In the genomic region with DNA sequence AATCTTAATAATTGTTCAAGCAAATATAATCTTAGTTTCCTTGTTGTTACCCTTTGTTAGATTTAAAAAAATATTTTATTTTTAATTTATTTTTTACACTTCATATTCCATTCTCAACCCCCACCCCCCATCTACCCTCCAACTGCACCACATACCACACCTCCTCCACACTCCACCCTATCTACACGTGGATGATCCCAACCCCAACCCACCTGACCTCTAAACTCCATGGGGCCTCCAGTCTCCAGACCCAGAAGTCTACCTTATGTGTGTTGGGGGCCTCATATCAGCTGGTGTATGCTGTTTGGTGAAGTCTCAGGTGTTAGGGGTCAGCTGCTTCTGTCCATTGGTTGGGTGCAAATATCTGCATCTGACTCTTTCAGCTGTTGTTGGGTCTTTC, we compare ENCODE assay signal across 29 mouse cellular contexts.
"Had no signal": no experiment of that assay in that cellular context is flagged by ENCODE, and none has a peak within 500 bp of the region (broad histone marks: within the 10 kb centered on the region; RNA-seq: fewer than 3 reads in every experiment).

No protein-coding gene starts in this region.

- H3K9me3 ChIP-seq: limb, embryonic 10.5 days; limb, embryonic 12.5 days; limb, embryonic 13.5 days; limb, embryonic 15.5 days; liver, embryonic 12.5 days; liver, embryonic 13.5 days; liver, embryonic 15.5 days; lung, embryonic 15.5 days; megakaryocyte, embryonic 14.5 days; midbrain, embryonic 10.5 days; midbrain, embryonic 15.5 days; neural tube, embryonic 12.5 days had no signal

- H3K27ac ChIP-seq: left cerebral cortex, adult 2 months; limb, embryonic 10.5 days; limb, embryonic 12.5 days; limb, embryonic 13.5 days; limb, embryonic 15.5 days; liver, embryonic 12.5 days; liver, embryonic 13.5 days; liver, embryonic 14.5 days; liver, embryonic 15.5 days; lung, embryonic 15.5 days; macrophage; midbrain, embryonic 10.5 days; midbrain, embryonic 15.5 days; neural tube, embryonic 12.5 days had no signal

- ATAC-seq: liver, embryonic 12.5 days; liver, postnatal 0 days; lung, postnatal 0 days; midbrain, embryonic 15.5 days had no signal

- DNase-seq: layer of hippocampus, postnatal 36 days; left cerebral cortex, postnatal 4 days; liver; liver, embryonic 13.5 days; liver, postnatal 0 days; lung, adult 18-20 months; lung, adult 2 months; lung, embryonic 14.5 days; lung, postnatal 10 days; lung, postnatal 14 days; lung, postnatal 36 days; lung, postnatal 4 days had no signal

- H3K27me3 ChIP-seq: limb, embryonic 12.5 days; limb, embryonic 13.5 days; limb, embryonic 15.5 days; liver, embryonic 12.5 days; liver, embryonic 13.5 days; liver, embryonic 15.5 days; lung, embryonic 15.5 days; megakaryocyte, embryonic 14.5 days; midbrain, embryonic 15.5 days; neural tube, embryonic 12.5 days had no signal

- H3K4me2 ChIP-seq: limb, embryonic 12.5 days; limb, embryonic 13.5 days; limb, embryonic 15.5 days; liver, embryonic 11.5 days; liver, embryonic 12.5 days; liver, embryonic 13.5 days; liver, embryonic 15.5 days; lung, embryonic 14.5 days; lung, embryonic 15.5 days; midbrain, embryonic 15.5 days; neural tube, embryonic 12.5 days had no signal

- H3K4me1 ChIP-seq: limb, embryonic 10.5 days; limb, embryonic 12.5 days; limb, embryonic 13.5 days; limb, embryonic 15.5 days; liver, embryonic 12.5 days; liver, embryonic 13.5 days; liver, embryonic 15.5 days; lung, embryonic 15.5 days; megakaryocyte, embryonic 14.5 days; midbrain, embryonic 10.5 days; midbrain, embryonic 15.5 days; neural tube, embryonic 12.5 days had no signal

- H3K9ac ChIP-seq: limb, embryonic 12.5 days; limb, embryonic 13.5 days; limb, embryonic 15.5 days; liver, embryonic 12.5 days; liver, embryonic 13.5 days; liver, embryonic 14.5 days; liver, embryonic 15.5 days; liver, postnatal 0 days; lung, embryonic 14.5 days; lung, embryonic 15.5 days; midbrain, embryonic 15.5 days; neural tube, embryonic 12.5 days had no signal

- H3K36me3 ChIP-seq: limb, embryonic 10.5 days; limb, embryonic 12.5 days; limb, embryonic 13.5 days; limb, embryonic 15.5 days; liver, embryonic 12.5 days; liver, embryonic 13.5 days; liver, embryonic 15.5 days; lung, embryonic 15.5 days; midbrain, embryonic 10.5 days; midbrain, embryonic 15.5 days; neural tube, embryonic 12.5 days had no signal

- H3K4me3 ChIP-seq: left cerebral cortex, adult 2 months; limb, embryonic 10.5 days; limb, embryonic 12.5 days; limb, embryonic 13.5 days; limb, embryonic 15.5 days; liver, embryonic 12.5 days; liver, embryonic 13.5 days; liver, embryonic 15.5 days; lung, embryonic 15.5 days; megakaryocyte, embryonic 14.5 days; midbrain, embryonic 10.5 days; midbrain, embryonic 15.5 days; myocyte; neural tube, embryonic 12.5 days had no signal
